Mouse (Mus musculus) erythroblast, embryonic 14.5 days (primary cell): ENCODE data around the gene Rbp1. TPM values are rescaled to one million over a fixed set of nuclear protein-coding genes. Genes with fewer than 3 reads are reported as not detected.

Experiments used
- H3K27me3 ChIP-seq: 2 replicates; pipeline ENCODE4 v1.6.1; 2012; ENCODE audit warnings: inconsistent platforms; ENCODE audit not compliant: control insufficient read depth
- H3K36me3 ChIP-seq: 2 replicates; pipeline ENCODE4 v1.6.1; 2012; ENCODE audit warnings: mild to moderate bottlenecking, inconsistent platforms; ENCODE audit not compliant: control insufficient read depth
- H3K4me1 ChIP-seq: 2 replicates; pipeline ENCODE4 v1.6.1; 2012; ENCODE audit warnings: inconsistent platforms; ENCODE audit not compliant: control insufficient read depth
- H3K4me3 ChIP-seq: replicated peaks from 2 replicates; pipeline ENCODE3; 2012; ENCODE audit warnings: moderate library complexity, mild to moderate bottlenecking, inconsistent platforms
- H3K9me3 ChIP-seq: 2 replicates; pipeline ENCODE4 v1.6.1; 2012; ENCODE audit warnings: low read length, inconsistent platforms, mixed read lengths; ENCODE audit not compliant: control insufficient read depth
- GATA1 ChIP-seq: IDR thresholded peaks from 2 replicates; pipeline ENCODE4 v1.6.1; 2012; ENCODE audit warnings: low read length, inconsistent platforms, mixed read lengths
- TAL1 ChIP-seq: IDR thresholded peaks from 3 replicates; pipeline ENCODE4 v1.6.1; 2012; ENCODE audit warnings: low read length, inconsistent platforms, mixed read lengths
- polyA plus RNA-seq: library from polyadenylated mRNA; stranded (reverse); fragments of >175 nt; gene quantifications from 2 replicates; pipeline ENCODE4 v1.2.3, GENCODE M21; 2012

Rbp1 gene
- polyA plus RNA-seq, 1 experiment: 0.34 TPM

GRCm38 (mm10) chr9:98482256-98482655 lies 59.5 kb downstream of the Rbp1 start:
- Histone ChIP-seq H3K9me3 (no peaks in the 10 kb centered on the region), H3K36me3 (no peaks in the 10 kb centered on the region), H3K4me1 (no peaks in the 10 kb centered on the region), H3K4me3 (no peak overlapping the region), H3K27me3 (no peaks in the 10 kb centered on the region)
- TF ChIP-seq GATA1 (no peak), TAL1 (no peak)

GRCm38 (mm10) chr9:98485020-98485419 lies 62.3 kb downstream of the Rbp1 start:
- H3K27me3 ChIP-seq: no peaks in the 10 kb centered on the region
- H3K36me3 ChIP-seq: no peaks in the 10 kb centered on the region
- H3K9me3 ChIP-seq: no peaks in the 10 kb centered on the region
- peaks cover 10% of the 10 kb centered on the region for H3K4me1 ChIP-seq
- TF ChIP-seq TAL1: no peak
- no peak for TF ChIP-seq GATA1
- no peak overlapping the region for H3K4me3 ChIP-seq

GRCm38 (mm10) chr9:98485815-98486214 lies 63.1 kb downstream of the Rbp1 start, which contains the start of gene Rbp2:
Rbp2 (plus strand) TSS chr9:98486115.
- H3K27me3 ChIP-seq: no peaks in the 10 kb centered on the region
- no peak within 1 kb of the TSS for H3K4me3 ChIP-seq
- no peaks in the 10 kb centered on the region for H3K36me3 ChIP-seq
- peaks cover 18% of the 10 kb centered on the region for H3K4me1 ChIP-seq
- no peaks in the 10 kb centered on the region for H3K9me3 ChIP-seq
- TF ChIP-seq GATA1 (no peak), TAL1 (no peak)

- Histone ChIP-seq H3K36me3 (no peaks in the 10 kb centered on the region), H3K4me1 (peaks cover 28% of the 10 kb centered on the region), H3K27me3 (no peaks in the 10 kb centered on the region), H3K4me3 (no peak overlapping the region), H3K9me3 (no peaks in the 10 kb centered on the region)
- TF ChIP-seq GATA1: no peak
These were observed 64.5 kb downstream of the Rbp1 start for GRCm38 (mm10) chr9:98487273-98487672.

GRCm38 (mm10) chr9:98489532-98489931 lies 66.8 kb downstream of the Rbp1 start:
- TF ChIP-seq GATA1 (no peak), TAL1 (no peak)
- Histone ChIP-seq H3K36me3 (no peaks in the 10 kb centered on the region), H3K4me3 (no peak overlapping the region), H3K4me1 (peaks cover 36% of the 10 kb centered on the region), H3K27me3 (no peaks in the 10 kb centered on the region), H3K9me3 (no peaks in the 10 kb centered on the region)

GRCm38 (mm10) chr9:98490128-98490527 lies 67.4 kb downstream of the Rbp1 start:
- Histone ChIP-seq H3K9me3 (no peaks in the 10 kb centered on the region), H3K4me3 (no peak overlapping the region), H3K27me3 (no peaks in the 10 kb centered on the region), H3K4me1 (peaks cover 36% of the 10 kb centered on the region), H3K36me3 (no peaks in the 10 kb centered on the region)
- TF ChIP-seq GATA1 (no peak), TAL1 (no peak)

- Histone ChIP-seq H3K4me1 (peaks cover 36% of the 10 kb centered on the region), H3K4me3 (no peak overlapping the region), H3K36me3 (no peaks in the 10 kb centered on the region), H3K27me3 (no peaks in the 10 kb centered on the region), H3K9me3 (no peaks in the 10 kb centered on the region)
- TF ChIP-seq GATA1: no peak
- no peak for TF ChIP-seq TAL1
These were observed 68.3 kb downstream of the Rbp1 start for GRCm38 (mm10) chr9:98491071-98491470.

GRCm38 (mm10) chr9:98492212-98492611 lies 69.5 kb downstream of the Rbp1 start:
- TF ChIP-seq TAL1 (no peak), GATA1 (no peak)
- H3K9me3 ChIP-seq: no peaks in the 10 kb centered on the region
- H3K4me3 ChIP-seq: no peak overlapping the region
- no peaks in the 10 kb centered on the region for H3K36me3 ChIP-seq
- H3K4me1 ChIP-seq: peaks cover 36% of the 10 kb centered on the region
- no peaks in the 10 kb centered on the region for H3K27me3 ChIP-seq

- H3K4me1 ChIP-seq: peaks cover 36% of the 10 kb centered on the region
- no peaks in the 10 kb centered on the region for H3K9me3 ChIP-seq
- TF ChIP-seq TAL1 (no peak), GATA1 (no peak)
- no peak overlapping the region for H3K4me3 ChIP-seq
- no peaks in the 10 kb centered on the region for H3K36me3 ChIP-seq
- no peaks in the 10 kb centered on the region for H3K27me3 ChIP-seq
These were observed 70.1 kb downstream of the Rbp1 start for GRCm38 (mm10) chr9:98492821-98493220.

Other genes with a start within 250 kb of the Rbp1 start
- gene Nmnat3, start 135.5 kb upstream of the Rbp1 start, polyA plus RNA-seq: 7.2 and 9.6 TPM in 2 replicates
- gene Rbp2, start 63.2 kb downstream of the Rbp1 start, polyA plus RNA-seq: not detected in 2 replicates
- gene Copb2, start 140.8 kb downstream of the Rbp1 start, polyA plus RNA-seq: 1.3 and 1.8 TPM in 2 replicates
- 1.6 and 2.0 TPM in 2 replicates for gene Mrps22, start 178.7 kb downstream of the Rbp1 start, polyA plus RNA-seq